Mouse (Mus musculus): ENCODE data around the gene Tmem160. TPM values are rescaled to one million over a fixed set of nuclear protein-coding genes. Genes with fewer than 3 reads are reported as not detected.

Gene Tmem160
- polyA plus RNA-seq, 1 experiment = 414 TPM

DNA sequence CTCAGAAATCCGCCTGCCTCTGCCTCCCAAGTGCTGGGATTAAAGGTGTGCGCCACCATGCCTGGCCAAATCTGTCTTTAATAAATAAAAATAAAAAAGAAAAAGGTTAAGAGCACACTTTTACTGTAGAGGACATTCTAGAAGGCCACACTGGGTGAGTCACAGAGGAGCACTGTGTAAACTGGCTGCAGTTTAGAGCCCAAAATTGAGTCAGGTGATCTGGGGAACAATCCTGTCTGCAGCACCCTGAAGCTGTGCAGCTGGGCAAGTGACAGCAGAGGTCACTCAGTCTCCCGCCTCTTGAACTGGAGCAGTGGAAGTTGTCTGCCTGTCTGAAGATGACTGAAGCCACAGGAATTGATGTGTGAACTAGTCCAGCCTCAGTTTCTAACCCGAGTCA lies 49.0 kb downstream of the Tmem160 start:
- no peak for TF ChIP-seq GATA1 (IDR thresholded peaks at IDR 0.05; ENCODE audit: low read length)

GRCm38 (mm10) chr7:16504573-16505225 lies 52.1 kb downstream of the Tmem160 start:
- no peak for TF ChIP-seq GATA1 (IDR thresholded peaks at IDR 0.05; ENCODE audit: low read length)

Other genes with a start within 250 kb of the Tmem160 start
- 26.6 and 27.1 TPM in 2 replicates for gene Dhx34, start 230.7 kb upstream of the Tmem160 start, polyA plus RNA-seq (2012)
- 0.08 and 0.14 TPM in 2 replicates for gene C5ar2, start 208.6 kb upstream of the Tmem160 start, polyA plus RNA-seq (2012)
- gene C5ar1, start 193.2 kb upstream of the Tmem160 start, polyA plus RNA-seq (2012) = 0.02 TPM in 1 of 2 replicates, not detected in the other
- gene Inafm1, start 179.2 kb upstream of the Tmem160 start, polyA plus RNA-seq (2012) = 326 and 427 TPM in 2 replicates
- 142 and 204 TPM in 2 replicates for gene Ccdc9, start 166.0 kb upstream of the Tmem160 start, polyA plus RNA-seq (2012)
- 226 and 291 TPM in 2 replicates for gene Bbc3, start 144.4 kb upstream of the Tmem160 start, polyA plus RNA-seq (2012)
- 68.2 and 92.9 TPM in 2 replicates for gene Sae1, start 65.0 kb upstream of the Tmem160 start, polyA plus RNA-seq (2012)
- 180 and 224 TPM in 2 replicates for gene Zc3h4, start 51.9 kb upstream of the Tmem160 start, polyA plus RNA-seq (2012)
- not detected in 2 replicates for gene Npas1, start 24.9 kb downstream of the Tmem160 start, polyA plus RNA-seq (2012)
- 4.0 and 7.7 TPM in 2 replicates for gene Arhgap35, start 162.2 kb downstream of the Tmem160 start, polyA plus RNA-seq (2012)
- gene Ceacam15, start 222.9 kb downstream of the Tmem160 start, polyA plus RNA-seq (2012) = not detected in 2 replicates